15 mouse cellular contexts compared by ENCODE assay signal in genomic region chr2:11375726-11376454, GRCm38 (mm10).
DNase-seq lines count a peak whose midpoint lies in the region; ATAC-seq and TF ChIP-seq lines count a peak whose summit lies in the region.
"Had no signal": no experiment of that assay in that cellular context is flagged by ENCODE, and none has a peak within 500 bp of the region (broad histone marks: within the 10 kb centered on the region; RNA-seq: fewer than 3 reads in every experiment).

No protein-coding gene starts in this region.

- H3K27ac ChIP-seq in intestine, postnatal 0 days (ENCODE audit: low read depth, low read length) = peak overlapping the region; percentile 78
- H3K27ac ChIP-seq in intestine, embryonic 15.5 days = no peak overlapping the region
- H3K27ac ChIP-seq in CH12.LX (ENCODE audit: insufficient read depth, low read depth) = no peak overlapping the region
- peak overlapping the region; percentile 23; the same call in 1 of the 2 replicates for H3K27ac ChIP-seq in bone marrow macrophage, adult 2 months (ENCODE audit: insufficient read depth, low read depth, low read length)
- peak overlapping the region; percentile 73 for H3K27ac ChIP-seq in lung, postnatal 0 days (ENCODE audit: low read length)
- no peak overlapping the region for H3K27ac ChIP-seq in forebrain, postnatal 0 days (ENCODE audit: low read depth, low read length)
- H3K27ac ChIP-seq in hindbrain, embryonic 11.5 days (ENCODE audit: low read depth, low read length) = no peak overlapping the region
- no peak overlapping the region for H3K27ac ChIP-seq in gastrocnemius, adult 2 months
- H3K27ac ChIP-seq: forebrain, embryonic 13.5 days; hindbrain, embryonic 14.5 days; left cerebral cortex, adult 2 months; limb, embryonic 12.5 days; neural tube, embryonic 15.5 days had no signal

- H3K4me3 ChIP-seq in intestine, postnatal 0 days (ENCODE audit: low read depth, low read length) = no peak overlapping the region
- H3K4me3 ChIP-seq in intestine, embryonic 15.5 days (replicated peaks) = no peak overlapping the region
- no peak overlapping the region for H3K4me3 ChIP-seq in CH12.LX (replicated peaks in 1 of 3; ENCODE audit: low read depth in 2 of 3, low read length in 2 of 3, poor library complexity in 1 of 3)
- H3K4me3 ChIP-seq in bone marrow macrophage, adult 2 months (ENCODE audit: insufficient read depth, low read length) = no peak overlapping the region
- H3K4me3 ChIP-seq in lung, postnatal 0 days (ENCODE audit: low read depth, low read length) = no peak overlapping the region
- H3K4me3 ChIP-seq in forebrain, postnatal 0 days (ENCODE audit: low read depth, low read length) = no peak overlapping the region
- H3K4me3 ChIP-seq in hindbrain, embryonic 11.5 days (ENCODE audit: low read depth, low read length) = no peak overlapping the region
- H3K4me3 ChIP-seq in gastrocnemius, adult 2 months = no peak overlapping the region
- H3K4me3 ChIP-seq: forebrain, embryonic 13.5 days; left cerebral cortex, adult 2 months; limb, embryonic 12.5 days; neural tube, embryonic 15.5 days had no signal

- no peaks in the 10 kb centered on the region for H3K9me3 ChIP-seq in intestine, postnatal 0 days (ENCODE audit: control insufficient read depth)
- H3K9me3 ChIP-seq in intestine, embryonic 15.5 days = no peaks in the 10 kb centered on the region
- H3K9me3 ChIP-seq in CH12.LX (replicated peaks; ENCODE audit: low read length) = no peaks in the 10 kb centered on the region
- no peaks in the 10 kb centered on the region for H3K9me3 ChIP-seq in lung, postnatal 0 days (ENCODE audit: low read length)
- H3K9me3 ChIP-seq in forebrain, postnatal 0 days (ENCODE audit: low read length) = no peaks in the 10 kb centered on the region
- H3K9me3 ChIP-seq in hindbrain, embryonic 11.5 days (ENCODE audit: control insufficient read depth, low read length) = no peaks in the 10 kb centered on the region
- H3K9me3 ChIP-seq: forebrain, embryonic 13.5 days; limb, embryonic 12.5 days; neural tube, embryonic 15.5 days had no signal

- H3K9ac ChIP-seq in intestine, postnatal 0 days (ENCODE audit: low read depth, low read length) = no peak overlapping the region
- H3K9ac ChIP-seq in intestine, embryonic 15.5 days = no peak overlapping the region
- no peak overlapping the region for H3K9ac ChIP-seq in CH12.LX (ENCODE audit: insufficient read depth, low read depth)
- no peak overlapping the region for H3K9ac ChIP-seq in lung, postnatal 0 days (replicated peaks; ENCODE audit: low read depth)
- no peak overlapping the region for H3K9ac ChIP-seq in forebrain, postnatal 0 days
- H3K9ac ChIP-seq in hindbrain, embryonic 11.5 days (ENCODE audit: low read depth, low read length) = no peak overlapping the region
- H3K9ac ChIP-seq: forebrain, embryonic 13.5 days; hindbrain, embryonic 14.5 days; limb, embryonic 12.5 days; neural tube, embryonic 15.5 days had no signal

- H3K36me3 ChIP-seq in intestine, postnatal 0 days (ENCODE audit: control insufficient read depth, insufficient read depth) = no peaks in the 10 kb centered on the region
- no peaks in the 10 kb centered on the region for H3K36me3 ChIP-seq in intestine, embryonic 15.5 days
- H3K36me3 ChIP-seq in CH12.LX (replicated peaks in 1 of 2; ENCODE audit: control insufficient read depth in 1 of 2, insufficient read depth in 1 of 2, low read length in 1 of 2) = no peaks in the 10 kb centered on the region
- no peaks in the 10 kb centered on the region for H3K36me3 ChIP-seq in lung, postnatal 0 days (ENCODE audit: insufficient read depth, low read length)
- no peaks in the 10 kb centered on the region for H3K36me3 ChIP-seq in forebrain, postnatal 0 days (ENCODE audit: insufficient read depth)
- no peaks in the 10 kb centered on the region for H3K36me3 ChIP-seq in hindbrain, embryonic 11.5 days (ENCODE audit: control insufficient read depth, insufficient read depth, low read length)
- H3K36me3 ChIP-seq: limb, embryonic 12.5 days; neural tube, embryonic 15.5 days had no signal

- no peak overlapping the region for H3K4me2 ChIP-seq in intestine, postnatal 0 days (replicated peaks; ENCODE audit: low read depth)
- no peak overlapping the region for H3K4me2 ChIP-seq in intestine, embryonic 15.5 days (replicated peaks)
- 0 out of 2 replicates have a peak overlapping the region, but pooled peaks have one; percentile 30 for H3K4me2 ChIP-seq in CH12.LX (ENCODE audit: insufficient read depth, low read depth, poor library complexity, severe bottlenecking)
- 0 out of 2 replicates have a peak overlapping the region, but pooled peaks have one; percentile 0 for H3K4me2 ChIP-seq in lung, postnatal 0 days (replicated peaks; ENCODE audit: low read depth, low read length)
- no peak overlapping the region for H3K4me2 ChIP-seq in forebrain, postnatal 0 days (ENCODE audit: low read depth)
- no peak overlapping the region for H3K4me2 ChIP-seq in hindbrain, embryonic 11.5 days (replicated peaks; ENCODE audit: low read depth, low read length)
- H3K4me2 ChIP-seq: forebrain, embryonic 13.5 days; hindbrain, embryonic 14.5 days; limb, embryonic 12.5 days; midbrain, embryonic 11.5 days; neural tube, embryonic 15.5 days had no signal

- in situ Hi-C loops in CH12.LX (cut with MboI; ENCODE audit: low pct_ligation_motif_present, low pct_unique_long_range_greater_than_20kb, low sequenced_read_pairs) = no loop called here

- no peak for TF ChIP-seq CTCF in intestine, postnatal 0 days (IDR thresholded peaks at IDR 0.05; ENCODE audit: low read depth)
- TF ChIP-seq CTCF in CH12.LX (conservative IDR thresholded peaks at IDR 0.05 in 1 of 2, IDR thresholded peaks at IDR 0.05 in 1 of 2; ENCODE audit: low read depth in 2 of 2, low read length in 2 of 2) = no peak
- no peak for TF ChIP-seq CTCF in bone marrow macrophage, adult 2 months (IDR thresholded peaks at IDR 0.05; ENCODE audit: low read depth, low read length)
- no peak for TF ChIP-seq CTCF in lung, postnatal 0 days (IDR thresholded peaks at IDR 0.05)
- TF ChIP-seq CTCF in forebrain, postnatal 0 days (IDR thresholded peaks at IDR 0.05; ENCODE audit: low read depth) = no peak
- TF ChIP-seq CTCF in gastrocnemius, adult 2 months (IDR thresholded peaks at IDR 0.05) = no peak

- ATAC-seq in intestine, postnatal 0 days = peak; percentile 66
- no peak for ATAC-seq in intestine, embryonic 15.5 days
- ATAC-seq in lung, postnatal 0 days = peak; percentile 90
- no peak for ATAC-seq in forebrain, postnatal 0 days
- ATAC-seq in hindbrain, embryonic 11.5 days (ENCODE audit: low FRiP score) = no peak
- ATAC-seq: forebrain, embryonic 13.5 days had no signal

- TF ChIP-seq POLR2A in CH12.LX (IDR thresholded peaks at IDR 0.05; ENCODE audit: low read depth, low read length) = no peak
- no peak for TF ChIP-seq POLR2A in bone marrow macrophage, adult 2 months (IDR thresholded peaks at IDR 0.05; ENCODE audit: borderline replicate concordance, low read depth, low read length)

- dilution Hi-C loops in CH12.LX (cut with MboI; ENCODE audit: extremely low pct_ligation_motif_present, extremely low pct_unique_long_range_greater_than_20kb, low sequenced_read_pairs) = no loop called here

- no peaks in the 10 kb centered on the region for H3K27me3 ChIP-seq in intestine, postnatal 0 days (replicated peaks; ENCODE audit: control insufficient read depth, insufficient read depth, low read length)
- no peaks in the 10 kb centered on the region for H3K27me3 ChIP-seq in intestine, embryonic 15.5 days (replicated peaks)
- no peaks in the 10 kb centered on the region for H3K27me3 ChIP-seq in CH12.LX (replicated peaks)
- H3K27me3 ChIP-seq in lung, postnatal 0 days (replicated peaks; ENCODE audit: insufficient read depth, low read length) = no peaks in the 10 kb centered on the region
- no peaks in the 10 kb centered on the region for H3K27me3 ChIP-seq in forebrain, postnatal 0 days (ENCODE audit: insufficient read depth, low read length)
- H3K27me3 ChIP-seq in hindbrain, embryonic 11.5 days (ENCODE audit: control insufficient read depth, insufficient read depth, low read length) = no peaks in the 10 kb centered on the region
- H3K27me3 ChIP-seq: forebrain, embryonic 13.5 days; limb, embryonic 12.5 days; neural tube, embryonic 15.5 days had no signal

- TF ChIP-seq EP300 in CH12.LX (IDR thresholded peaks at IDR 0.05; ENCODE audit: low read length) = no peak
- TF ChIP-seq EP300 in lung, postnatal 0 days (IDR thresholded peaks at IDR 0.05) = peak; percentile 94

- intact Hi-C loops in gastrocnemius, adult 2 months (cut with DNase I) = no loop called here

- 52% methylated on average over 10 of the region's 10 CpGs for WGBS in intestine, postnatal 0 days
- WGBS in intestine, embryonic 15.5 days = 61% methylated on average over 10 of the region's 10 CpGs
- 47% methylated on average over 10 of the region's 10 CpGs for WGBS in lung, postnatal 0 days
- WGBS in forebrain, postnatal 0 days = 78% methylated on average over 10 of the region's 10 CpGs
- WGBS in hindbrain, embryonic 11.5 days = 83% methylated on average over 10 of the region's 10 CpGs

- no peaks in the 10 kb centered on the region for H3K79me2 ChIP-seq in CH12.LX (replicated peaks; ENCODE audit: control insufficient read depth, extremely low read depth, insufficient read depth, poor library complexity, severe bottlenecking)

- TF ChIP-seq RAD21 in CH12.LX (IDR thresholded peaks at IDR 0.05; ENCODE audit: low read depth, low read length) = no peak

- DNase-seq in CH12.LX (ENCODE audit: extremely low read depth) = no peak
- peak; percentile 79 for DNase-seq in lung, postnatal 0 days (ENCODE audit: low spot score)
- DNase-seq in forebrain, postnatal 0 days = no peak
- no peak for DNase-seq in hindbrain, embryonic 11.5 days (ENCODE audit: low spot score)
- DNase-seq in gastrocnemius, adult 2 months = no peak
- DNase-seq: cerebellum, adult 9-10 months had no signal

- H3K4me1 ChIP-seq in intestine, postnatal 0 days (replicated peaks; ENCODE audit: control insufficient read depth, insufficient read depth, low read length) = no peaks in the 10 kb centered on the region
- H3K4me1 ChIP-seq in intestine, embryonic 15.5 days (replicated peaks) = peaks cover 5% of the 10 kb centered on the region; the same call in 1 of the 2 replicates
- H3K4me1 ChIP-seq in CH12.LX (ENCODE audit: control insufficient read depth in 1 of 2, insufficient read depth in 2 of 2) = peaks cover 14 to 34% of the 10 kb centered on the region in 2 experiments
- H3K4me1 ChIP-seq in bone marrow macrophage, adult 2 months (ENCODE audit: control insufficient read depth, insufficient read depth, low read length) = peaks cover 38% of the 10 kb centered on the region
- peaks cover 7% of the 10 kb centered on the region; the same call in 1 of the 2 replicates for H3K4me1 ChIP-seq in lung, postnatal 0 days (ENCODE audit: insufficient read depth, low read depth, low read length)
- H3K4me1 ChIP-seq in forebrain, postnatal 0 days (ENCODE audit: insufficient read depth) = no peaks in the 10 kb centered on the region
- no peaks in the 10 kb centered on the region for H3K4me1 ChIP-seq in hindbrain, embryonic 11.5 days (replicated peaks; ENCODE audit: control insufficient read depth, insufficient read depth, low read length)
- H3K4me1 ChIP-seq: forebrain, embryonic 13.5 days; limb, embryonic 12.5 days; neural tube, embryonic 15.5 days had no signal

TF ChIP-seq in CH12.LX, 34 proteins besides CTCF, POLR2A, EP300 and RAD21:
- TF ChIP-seq JUN (IDR thresholded peaks at IDR 0.05; ENCODE audit: insufficient read depth, low read depth, low read length) (no peak), JUND (conservative IDR thresholded peaks at IDR 0.05; ENCODE audit: low read depth, low read length) (no peak), MYC (IDR thresholded peaks at IDR 0.05; ENCODE audit: low read depth, low read length) (no peak)

Comparison
In these comparisons a context has a peak if more than half of its experiments do, and no peak if none do; other contexts are left out.
1. ATAC-seq: peak in intestine, postnatal 0 days (single experiment) and lung, postnatal 0 days (single experiment); none in intestine, embryonic 15.5 days (single experiment), forebrain, postnatal 0 days (single experiment) and hindbrain, embryonic 11.5 days (single experiment).
2. H3K27ac ChIP-seq: peak in intestine, postnatal 0 days (single experiment), bone marrow macrophage, adult 2 months (single experiment) and lung, postnatal 0 days (single experiment); none in intestine, embryonic 15.5 days (single experiment), CH12.LX (single experiment), forebrain, postnatal 0 days (single experiment), hindbrain, embryonic 11.5 days (single experiment) and gastrocnemius, adult 2 months (single experiment).
3. H3K4me2 ChIP-seq: peak in CH12.LX (single experiment) and lung, postnatal 0 days (single experiment); none in intestine, postnatal 0 days (single experiment), intestine, embryonic 15.5 days (single experiment), forebrain, postnatal 0 days (single experiment) and hindbrain, embryonic 11.5 days (single experiment).